Comparison of ENCODE assay signal across 13 mouse cellular contexts in genomic region chr5:20680833-20681530, GRCm38 (mm10).
DNase-seq lines count a peak whose midpoint lies in the region; ATAC-seq and TF ChIP-seq lines count a peak whose summit lies in the region.
"Had no signal": no experiment of that assay in that cellular context is flagged by ENCODE, and none has a peak within 500 bp of the region (broad histone marks: within the 10 kb centered on the region; RNA-seq: fewer than 3 reads in every experiment).

No protein-coding gene starts in this region.

- H3K4me2 ChIP-seq in intestine, embryonic 15.5 days (replicated peaks): no peak overlapping the region
- H3K4me2 ChIP-seq: hindbrain, embryonic 15.5 days; limb, embryonic 15.5 days; stomach, embryonic 15.5 days had no signal

- TF ChIP-seq CTCF in layer of hippocampus, adult 2 months (conservative IDR thresholded peaks at IDR 0.05): peak; percentile 28
- TF ChIP-seq CTCF in bone marrow, adult 2 months (IDR thresholded peaks at IDR 0.05; ENCODE audit: control insufficient read depth, insufficient read depth, low read length): no peak

- H3K4me1 ChIP-seq in bone marrow, adult 2 months (ENCODE audit: control insufficient read depth, insufficient read depth, low read length): no peaks in the 10 kb centered on the region; the same call in 1 of the 2 replicates
- 0 out of 2 replicates have a peak, but pooled peaks cover 3% of the 10 kb centered on the region for H3K4me1 ChIP-seq in intestine, embryonic 15.5 days (replicated peaks)
- H3K4me1 ChIP-seq: limb, embryonic 15.5 days; stomach, embryonic 15.5 days had no signal

- TF ChIP-seq POLR2A in bone marrow, adult 2 months (IDR thresholded peaks at IDR 0.05; ENCODE audit: borderline replicate concordance, control insufficient read depth, low read depth, low read length): no peak

- no peak overlapping the region for H3K9ac ChIP-seq in intestine, embryonic 15.5 days
- H3K9ac ChIP-seq: forebrain, postnatal 0 days; hindbrain, embryonic 15.5 days; limb, embryonic 15.5 days; stomach, embryonic 15.5 days had no signal

- no peak overlapping the region for H3K4me3 ChIP-seq in layer of hippocampus, adult 2 months
- H3K4me3 ChIP-seq in bone marrow, adult 2 months (replicated peaks; ENCODE audit: control insufficient read depth, low read depth, low read length): no peak overlapping the region
- H3K4me3 ChIP-seq in intestine, embryonic 15.5 days (replicated peaks): no peak overlapping the region
- H3K4me3 ChIP-seq: hindbrain, embryonic 15.5 days; limb, embryonic 15.5 days; stomach, embryonic 15.5 days had no signal

- H3K27ac ChIP-seq in layer of hippocampus, adult 2 months: peak overlapping the region; percentile 48; the same call in 1 of the 2 replicates
- H3K27ac ChIP-seq in bone marrow, adult 2 months (ENCODE audit: control insufficient read depth, insufficient read depth, low read depth, low read length, poor library complexity): 0 out of 2 replicates have a peak overlapping the region, but pooled peaks have one; percentile 28
- H3K27ac ChIP-seq in intestine, embryonic 15.5 days: no peak overlapping the region
- H3K27ac ChIP-seq: limb, embryonic 15.5 days; stomach, embryonic 15.5 days had no signal

- peak in 1 of 2 experiments; percentile 50 for DNase-seq in layer of hippocampus, adult 2 months (ENCODE audit: low spot score in 2 of 2)
- DNase-seq in layer of hippocampus, postnatal 14 days (ENCODE audit: low spot score in 2 of 2): no peak
- DNase-seq in B cell, adult 2 months: peak; percentile 68 to 72
- DNase-seq in adrenal gland, adult 18-20 months (ENCODE audit: low spot score in 2 of 2): no peak
- DNase-seq in cerebellum, adult 11-12 months: no peak
- DNase-seq: cerebellum, postnatal 10 days; forebrain, postnatal 0 days had no signal

- ATAC-seq in megakaryocyte, adult 5-6 weeks (ENCODE audit: poor library complexity, severe bottlenecking): peak; percentile 99
- no peak for ATAC-seq in intestine, embryonic 15.5 days
- ATAC-seq: forebrain, postnatal 0 days had no signal

- no peaks in the 10 kb centered on the region for H3K27me3 ChIP-seq in intestine, embryonic 15.5 days (replicated peaks)
- H3K27me3 ChIP-seq: hindbrain, embryonic 15.5 days; limb, embryonic 15.5 days; stomach, embryonic 15.5 days had no signal

- WGBS in bone marrow, adult 2 months: 4% methylated on average over 15 of the region's 15 CpGs
- WGBS in intestine, embryonic 15.5 days: 82% methylated on average over 15 of the region's 15 CpGs

- no peaks in the 10 kb centered on the region for H3K36me3 ChIP-seq in intestine, embryonic 15.5 days
- H3K36me3 ChIP-seq: hindbrain, embryonic 15.5 days; limb, embryonic 15.5 days; stomach, embryonic 15.5 days had no signal

- no peaks in the 10 kb centered on the region for H3K9me3 ChIP-seq in intestine, embryonic 15.5 days
- H3K9me3 ChIP-seq: hindbrain, embryonic 15.5 days; limb, embryonic 15.5 days; stomach, embryonic 15.5 days had no signal

Comparison
In these comparisons a context has a peak if more than half of its experiments do, and no peak if none do; other contexts are left out.
1. DNase-seq: peak in B cell, adult 2 months (2 of 2); none in layer of hippocampus, postnatal 14 days (0 of 2), adrenal gland, adult 18-20 months (0 of 2) and cerebellum, adult 11-12 months (single experiment).